Mouse (Mus musculus) forebrain, embryonic 15.5 days (tissue): ENCODE data around the gene Kctd13. TPM values are rescaled to one million over a fixed set of nuclear protein-coding genes. Genes with fewer than 3 reads are reported as not detected.

Experiments
- ATAC-seq: fragments of 200-750 bp; cut with Nextera tagmentation; replicated peaks from 2 replicates; pipeline ENCODE4 v1.8.0; 2017; ENCODE audit warnings: mild to moderate bottlenecking, moderate TSS enrichment, moderate library complexity
- H3K27ac ChIP-seq: fragments of 300-500 bp; sonication (generic); replicated peaks from 2 replicates; pipeline ENCODE4 v1.5.1; 2015; ENCODE audit warnings: mild to moderate bottlenecking, inconsistent platforms
- H3K27me3 ChIP-seq: fragments of 300-500 bp; sonication (generic); 2 replicates; pipeline ENCODE4 v1.6.1; 2015; ENCODE audit warnings: inconsistent platforms
- H3K36me3 ChIP-seq: fragments of 300-500 bp; sonication (generic); 2 replicates; pipeline ENCODE4 v1.6.1; 2015; ENCODE audit warnings: mild to moderate bottlenecking, inconsistent platforms
- H3K4me1 ChIP-seq: fragments of 300-500 bp; sonication (generic); 2 replicates; pipeline ENCODE4 v1.6.1; 2015; ENCODE audit warnings: inconsistent platforms
- H3K4me2 ChIP-seq: fragments of 300-500 bp; sonication (generic); replicated peaks from 2 replicates; pipeline ENCODE4 v1.6.1; 2015; ENCODE audit warnings: mild to moderate bottlenecking, inconsistent platforms
- H3K4me3 ChIP-seq: fragments of 300-500 bp; sonication (generic); 2 replicates; pipeline ENCODE4 v1.5.1; 2015; ENCODE audit warnings: mild to moderate bottlenecking, inconsistent platforms
- H3K9ac ChIP-seq: fragments of 300-500 bp; sonication (generic); replicated peaks from 2 replicates; pipeline ENCODE4 v1.6.1; 2015; ENCODE audit warnings: mild to moderate bottlenecking, inconsistent platforms
- H3K9me3 ChIP-seq: fragments of 300-500 bp; sonication (generic); 2 replicates; pipeline ENCODE4 v1.6.1; 2016; ENCODE audit warnings: inconsistent platforms
- WGBS: fragments of 180-500 bp; shearing (Covaris S2); methylation state at CpG from one replicate; pipeline ENCODE4 v1.1.7; 2015; ENCODE audit warnings: mixed read lengths; 5-methylcytosine and 5-hydroxymethylcytosine counted together
- polyA plus RNA-seq: library from polyadenylated mRNA; unstranded; fragments of >200 nt; fragmentation: Nextera tagmentation; extraction: Ambion mirVana; gene quantifications from 2 replicates; pipeline ENCODE4 v1.2.1, GENCODE M21; 2015

The Kctd13 gene
- polyA plus RNA-seq, 1 experiment from 2014 or later: 132 TPM

GRCm38 (mm10) chr7:126967361-126967760, 38.7 kb downstream of the Kctd13 start:
- Histone ChIP-seq H3K4me3 (no peak overlapping the region), H3K4me1 (no peaks in the 10 kb centered on the region), H3K4me2 (no peak overlapping the region), H3K27ac (no peak overlapping the region), H3K9me3 (no peaks in the 10 kb centered on the region), H3K9ac (no peak overlapping the region), H3K27me3 (no peaks in the 10 kb centered on the region), H3K36me3 (peaks cover 59% of the 10 kb centered on the region)
- WGBS: 64% methylated on average over 6 of the region's 6 CpGs
- ATAC-seq: no peak

- no peak; the same call in 1 of the 2 replicates for ATAC-seq
- H3K27ac ChIP-seq: peak overlapping the region; percentile 99; the same call in 1 of the 2 replicates
- no peaks in the 10 kb centered on the region for H3K9me3 ChIP-seq
- peaks cover 40% of the 10 kb centered on the region for H3K36me3 ChIP-seq
- peak overlapping the region; percentile 85 for H3K4me3 ChIP-seq
- 0 out of 2 replicates have a peak overlapping the region, but pooled peaks have one; percentile 94 for H3K9ac ChIP-seq
- H3K4me1 ChIP-seq: peaks cover 20% of the 10 kb centered on the region
- H3K4me2 ChIP-seq: peak overlapping the region; percentile 75
- WGBS: 14% methylated on average over 8 of the region's 8 CpGs
- H3K27me3 ChIP-seq: no peaks in the 10 kb centered on the region
Observed at GRCm38 (mm10) chr7:126975493-126975892, 46.8 kb downstream of the Kctd13 start.

GRCm38 (mm10) chr7:126975893-126975949, 47.0 kb downstream of the Kctd13 start, which contains the start of gene Cdipt:
Cdipt (plus strand) TSS chr7:126975914.
- peaks cover 38% of the 10 kb centered on the region for H3K36me3 ChIP-seq
- H3K9me3 ChIP-seq: no peaks in the 10 kb centered on the region
- H3K4me1 ChIP-seq: peaks cover 20% of the 10 kb centered on the region
- H3K27me3 ChIP-seq: no peaks in the 10 kb centered on the region
- peak within 1 kb of the TSS; percentile 85 for H3K4me3 ChIP-seq
- 8% methylated on average over 1 of the region's 1 CpGs for WGBS
- peak within 1 kb of the TSS; percentile 75 for H3K4me2 ChIP-seq
- ATAC-seq: no peak
- H3K27ac ChIP-seq: peak within 1 kb of the TSS; percentile 99
- H3K9ac ChIP-seq: peak within 1 kb of the TSS; percentile 94

GRCm38 (mm10) chr7:126975950-126976866, 47.5 kb downstream of the Kctd13 start, which contains the start of gene Cdiptos:
Cdiptos (minus strand) TSS chr7:126976098.
- peak within 1 kb of the TSS; percentile 85 for H3K4me3 ChIP-seq
- whole genome bisulfite sequencing: under 1% methylated on average over 55 of the region's 55 CpGs
- ATAC-seq: peak; percentile 96
- peak within 1 kb of the TSS; percentile 94 for H3K9ac ChIP-seq
- peak within 1 kb of the TSS; percentile 99 for H3K27ac ChIP-seq
- H3K36me3 ChIP-seq: peaks cover 38% of the 10 kb centered on the region
- peak within 1 kb of the TSS; percentile 75 for H3K4me2 ChIP-seq
- no peaks in the 10 kb centered on the region for H3K9me3 ChIP-seq
- no peaks in the 10 kb centered on the region for H3K27me3 ChIP-seq
- peaks cover 20% of the 10 kb centered on the region for H3K4me1 ChIP-seq

GRCm38 (mm10) chr7:126976878-126977459, 48.3 kb downstream of the Kctd13 start:
- H3K36me3 ChIP-seq: peaks cover 36% of the 10 kb centered on the region
- H3K4me2 ChIP-seq: peak overlapping the region; percentile 75
- H3K27me3 ChIP-seq: no peaks in the 10 kb centered on the region
- H3K4me1 ChIP-seq: peaks cover 20% of the 10 kb centered on the region
- H3K27ac ChIP-seq: peak overlapping the region; percentile 99; the same call in 1 of the 2 replicates
- H3K4me3 ChIP-seq: peak overlapping the region; percentile 85
- H3K9me3 ChIP-seq: no peaks in the 10 kb centered on the region
- peak overlapping the region; percentile 94 for H3K9ac ChIP-seq
- ATAC-seq: no peak; the same call in 1 of the 2 replicates
- WGBS: 30% methylated on average over 14 of the region's 14 CpGs

GRCm38 (mm10) chr7:126978841-126979240, 50.2 kb downstream of the Kctd13 start:
- Histone ChIP-seq H3K4me2 (no peak overlapping the region), H3K27ac (no peak overlapping the region), H3K9me3 (no peaks in the 10 kb centered on the region), H3K4me3 (no peak overlapping the region), H3K36me3 (peaks cover 32% of the 10 kb centered on the region), H3K27me3 (no peaks in the 10 kb centered on the region), H3K9ac (no peak overlapping the region), H3K4me1 (peaks cover 20% of the 10 kb centered on the region)
- WGBS: 96% methylated on average over 6 of the region's 6 CpGs
- no peak for ATAC-seq

GRCm38 (mm10) chr7:126981601-126982000, 52.9 kb downstream of the Kctd13 start:
- WGBS: 91% methylated on average over 2 of the region's 2 CpGs
- Histone ChIP-seq H3K9me3 (no peaks in the 10 kb centered on the region), H3K27me3 (no peaks in the 10 kb centered on the region)

GRCm38 (mm10) chr7:126982054-126982453, 53.4 kb downstream of the Kctd13 start:
- Histone ChIP-seq H3K4me3 (no peak overlapping the region), H3K9me3 (no peaks in the 10 kb centered on the region), H3K27me3 (no peaks in the 10 kb centered on the region), H3K4me2 (no peak overlapping the region), H3K4me1 (peaks cover 12% of the 10 kb centered on the region), H3K9ac (no peak overlapping the region), H3K36me3 (peaks cover 32% of the 10 kb centered on the region), H3K27ac (no peak overlapping the region)
- WGBS: 95% methylated on average over 4 of the region's 4 CpGs
- no peak for ATAC-seq

More at GRCm38 (mm10) chr7:126981601-126982000, 52.9 kb downstream of the Kctd13 start:
- H3K36me3 ChIP-seq: peaks cover 32% of the 10 kb centered on the region
- H3K4me3 ChIP-seq: no peak overlapping the region
- no peak overlapping the region for H3K9ac ChIP-seq
- ATAC-seq: no peak
- no peak overlapping the region for H3K4me2 ChIP-seq
- peaks cover 15% of the 10 kb centered on the region for H3K4me1 ChIP-seq
- H3K27ac ChIP-seq: no peak overlapping the region

DNA sequence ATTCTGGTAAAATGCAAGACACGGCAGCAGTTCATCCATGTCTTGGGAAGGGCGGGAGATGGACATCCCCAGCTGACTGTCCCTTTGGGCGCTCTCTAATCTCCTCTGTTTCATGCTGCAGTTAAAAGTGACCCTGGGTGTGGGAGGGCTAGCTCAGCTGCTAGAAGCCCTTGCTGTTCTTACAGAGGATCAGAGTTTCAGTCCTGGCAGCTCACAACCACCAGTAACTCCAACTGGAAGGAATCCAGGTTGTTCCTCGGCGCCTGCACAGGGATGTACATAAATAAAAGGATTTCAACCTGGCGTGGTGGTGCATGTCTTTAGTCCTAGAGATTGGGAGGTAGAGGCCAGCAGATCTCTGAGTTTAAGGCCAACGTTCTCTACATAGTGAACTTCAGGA, 54.4 kb downstream of the Kctd13 start:
- H3K4me2 ChIP-seq: no peak overlapping the region
- H3K4me1 ChIP-seq: peaks cover 2% of the 10 kb centered on the region; the same call in 1 of the 2 replicates
- peaks cover 30% of the 10 kb centered on the region for H3K36me3 ChIP-seq
- no peak for ATAC-seq
- no peak overlapping the region for H3K27ac ChIP-seq
- no peak overlapping the region for H3K4me3 ChIP-seq
- H3K27me3 ChIP-seq: no peaks in the 10 kb centered on the region
- 77% methylated on average over 7 of the region's 7 CpGs for WGBS
- H3K9ac ChIP-seq: no peak overlapping the region
- H3K9me3 ChIP-seq: no peaks in the 10 kb centered on the region

DNA sequence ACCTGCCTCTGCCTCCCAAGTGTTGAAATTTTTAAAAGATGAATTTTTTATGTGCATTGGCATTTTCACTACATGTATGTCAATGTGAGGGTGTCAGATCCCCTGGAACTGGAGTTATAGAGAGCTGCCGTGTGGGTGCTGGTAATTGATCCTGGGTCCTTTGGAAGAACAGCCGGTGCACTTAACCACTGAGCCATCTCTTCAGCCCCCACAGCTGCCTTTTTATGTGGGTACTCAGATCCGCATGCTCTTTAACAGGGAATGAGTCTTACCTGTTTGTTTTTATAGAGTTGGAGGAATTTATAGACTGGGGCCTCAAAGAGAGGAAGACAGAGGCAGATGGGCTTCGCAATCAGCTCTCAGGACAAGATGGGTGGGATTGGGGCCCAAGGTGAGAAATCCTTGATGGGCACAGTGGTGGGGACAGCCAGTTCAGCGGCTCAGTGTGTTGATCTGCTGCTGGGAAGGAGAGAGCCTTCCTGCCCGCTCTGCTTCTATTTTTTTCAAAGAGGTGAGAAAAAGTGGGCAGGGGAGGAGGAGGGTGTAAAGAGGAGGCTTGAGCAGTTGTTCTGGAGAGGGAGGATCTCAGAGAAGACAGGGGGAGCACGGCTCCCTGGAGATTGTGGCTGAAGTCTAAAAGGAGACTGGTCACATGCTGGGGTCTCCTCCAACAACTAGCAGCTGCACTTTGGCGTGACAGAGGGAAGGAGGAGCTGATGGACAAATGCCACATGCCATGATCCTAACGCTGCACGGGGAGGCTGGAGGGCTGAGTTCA, 56.2 kb downstream of the Kctd13 start:
- Histone ChIP-seq H3K9ac (no peak overlapping the region), H3K4me2 (no peak overlapping the region), H3K27me3 (no peaks in the 10 kb centered on the region), H3K4me1 (no peaks in the 10 kb centered on the region), H3K4me3 (no peak overlapping the region), H3K9me3 (no peaks in the 10 kb centered on the region), H3K36me3 (peaks cover 13% of the 10 kb centered on the region), H3K27ac (no peak overlapping the region)
- 68% methylated on average over 10 of the region's 10 CpGs for WGBS
- no peak for ATAC-seq

- peaks cover 3% of the 10 kb centered on the region; the same call in 1 of the 2 replicates for H3K36me3 ChIP-seq
- H3K9ac ChIP-seq: no peak overlapping the region
- H3K4me3 ChIP-seq: no peak overlapping the region
- 48% methylated on average over 9 of the region's 9 CpGs for WGBS
- no peaks in the 10 kb centered on the region for H3K27me3 ChIP-seq
- no peak overlapping the region for H3K4me2 ChIP-seq
- no peaks in the 10 kb centered on the region for H3K9me3 ChIP-seq
- no peaks in the 10 kb centered on the region for H3K4me1 ChIP-seq
- ATAC-seq: no peak
- H3K27ac ChIP-seq: no peak overlapping the region
Observed at GRCm38 (mm10) chr7:126986319-126986718, 57.6 kb downstream of the Kctd13 start.

DNA sequence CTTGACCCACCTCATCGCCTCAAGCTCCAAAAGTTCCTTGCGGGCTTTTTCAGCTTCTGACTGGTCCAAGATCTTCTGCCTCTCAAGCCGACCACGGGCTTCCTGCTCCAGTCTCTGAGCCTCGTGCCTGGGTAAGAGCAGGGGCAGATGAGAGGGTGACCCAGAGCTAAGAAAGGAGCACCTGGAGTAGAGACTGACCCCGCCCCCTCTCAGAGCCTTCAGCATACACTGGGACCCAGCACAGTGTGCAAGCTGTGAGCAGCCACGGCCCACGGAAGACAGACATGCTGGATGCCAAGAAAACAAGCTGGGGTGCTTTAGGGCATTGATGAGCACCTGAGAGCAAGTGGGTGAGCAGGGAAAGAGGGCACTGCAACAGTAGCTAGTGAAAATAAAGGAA, 60.1 kb downstream of the Kctd13 start:
- H3K9ac ChIP-seq: no peak overlapping the region
- WGBS: 70% methylated on average over 8 of the region's 8 CpGs
- no peak overlapping the region for H3K27ac ChIP-seq
- no peaks in the 10 kb centered on the region for H3K36me3 ChIP-seq
- no peaks in the 10 kb centered on the region for H3K4me1 ChIP-seq
- no peaks in the 10 kb centered on the region for H3K27me3 ChIP-seq
- no peak overlapping the region for H3K4me2 ChIP-seq
- ATAC-seq: no peak
- no peak overlapping the region for H3K4me3 ChIP-seq
- H3K9me3 ChIP-seq: no peaks in the 10 kb centered on the region
